Mouse (Mus musculus) spleen, adult 2 months (tissue): Measurements from ENCODE around the gene Rps6kc1.

Experiments used
- CTCF ChIP-seq: fragments of 200-500 bp; IDR thresholded peaks from 2 replicates; pipeline ENCODE4 v1.5.1; 2011; ENCODE audit warnings: mild to moderate bottlenecking, inconsistent platforms; ENCODE audit not compliant: insufficient read depth, insufficient read length, insufficient replicate concordance; ENCODE audit errors: extremely low read depth
- POLR2A ChIP-seq: fragments of 200-500 bp; IDR thresholded peaks from 2 replicates; pipeline ENCODE4 v1.6.1; 2011; ENCODE audit warnings: low read depth, low read length, inconsistent platforms

GRCm38 (mm10) chr1:190871068-190871467 lies 40.5 kb downstream of the Rps6kc1 start:
- TF ChIP-seq CTCF (no peak), POLR2A (no peak)
